Mouse (Mus musculus) forebrain, postnatal 0 days (tissue): Measurements from ENCODE around the gene Apobec1. TPM values are rescaled to one million over a fixed set of nuclear protein-coding genes. Genes with fewer than 3 reads are reported as not detected.
"Not testable (repeated sequence)": the region's sequence is repeated elsewhere in the genome, so short reads cannot be mapped to it uniquely, and the experiment has no call there.

Source experiments
- ATAC-seq: fragments of 200-750 bp; cut with Nextera tagmentation; 2 replicates; pipeline ENCODE4 v1.8.0; 2017; ENCODE audit warnings: mild to moderate bottlenecking, moderate library complexity
- DNase-seq: peaks from one replicate; pipeline ENCODE4 v3.0.0-alpha.2; 2015
- H3K27ac ChIP-seq: fragments of 300-500 bp; sonication (generic); 2 replicates; pipeline ENCODE4 v1.5.1; 2014; ENCODE audit warnings: low read depth, mild to moderate bottlenecking, antibody characterized with exemption, low read length, moderate library complexity, mixed read lengths
- H3K27me3 ChIP-seq: fragments of 300-500 bp; sonication (generic); 2 replicates; pipeline ENCODE4 v1.6.1; 2014; ENCODE audit warnings: mild to moderate bottlenecking, low read length, mixed read lengths; ENCODE audit not compliant: insufficient read depth
- H3K36me3 ChIP-seq: fragments of 300-500 bp; sonication (generic); 2 replicates; pipeline ENCODE4 v1.6.1; 2014; ENCODE audit warnings: mild to moderate bottlenecking, moderate library complexity; ENCODE audit not compliant: insufficient read depth
- H3K4me1 ChIP-seq: fragments of 300-500 bp; sonication (generic); 2 replicates; pipeline ENCODE4 v1.6.1; 2014; ENCODE audit warnings: antibody characterized with exemption; ENCODE audit not compliant: insufficient read depth
- H3K4me2 ChIP-seq: fragments of 300-500 bp; sonication (generic); 2 replicates; pipeline ENCODE4 v1.6.1; 2014; ENCODE audit warnings: low read depth, mild to moderate bottlenecking, moderate library complexity
- H3K4me3 ChIP-seq: fragments of 300-500 bp; sonication (generic); 2 replicates; pipeline ENCODE4 v1.5.1; 2014; ENCODE audit warnings: low read depth, low read length, mixed read lengths
- H3K9ac ChIP-seq: fragments of 300-500 bp; sonication (generic); 2 replicates; pipeline ENCODE4 v1.6.1; 2014; ENCODE audit warnings: mild to moderate bottlenecking
- H3K9me3 ChIP-seq: fragments of 300-500 bp; sonication (generic); 2 replicates; pipeline ENCODE4 v1.6.1; 2016; ENCODE audit warnings: low read length
- CTCF ChIP-seq: sonication (generic); IDR thresholded peaks from 2 replicates; pipeline ENCODE4 v1.5.1; 2016; ENCODE audit warnings: antibody characterized with exemption, control low read depth, low read depth
- WGBS: fragments of 180-500 bp; shearing (Covaris S2); extraction: QIAGEN DNeasy Blood & Tissue Kit; methylation state at CpG from one replicate; pipeline ENCODE4 v1.1.7; 2014; 5-methylcytosine and 5-hydroxymethylcytosine counted together
- polyA plus RNA-seq: library from polyadenylated mRNA; unstranded; fragments of >200 nt; fragmentation: Nextera tagmentation; extraction: Ambion mirVana; gene quantifications from 2 replicates; pipeline ENCODE4 v1.2.1, GENCODE M21; 2015
- total RNA-seq: library from RNA; depleted of rRNA; stranded (reverse); fragments of >200 nt; gene quantifications from 2 replicates; pipeline ENCODE4 v1.2.3, GENCODE M21; 2014; rRNA removed

The Apobec1 gene
- total RNA-seq (1.2 and 2.0 TPM in 2 replicates), polyA plus RNA-seq (2.3 and 2.4 TPM in 2 replicates)

DNA sequence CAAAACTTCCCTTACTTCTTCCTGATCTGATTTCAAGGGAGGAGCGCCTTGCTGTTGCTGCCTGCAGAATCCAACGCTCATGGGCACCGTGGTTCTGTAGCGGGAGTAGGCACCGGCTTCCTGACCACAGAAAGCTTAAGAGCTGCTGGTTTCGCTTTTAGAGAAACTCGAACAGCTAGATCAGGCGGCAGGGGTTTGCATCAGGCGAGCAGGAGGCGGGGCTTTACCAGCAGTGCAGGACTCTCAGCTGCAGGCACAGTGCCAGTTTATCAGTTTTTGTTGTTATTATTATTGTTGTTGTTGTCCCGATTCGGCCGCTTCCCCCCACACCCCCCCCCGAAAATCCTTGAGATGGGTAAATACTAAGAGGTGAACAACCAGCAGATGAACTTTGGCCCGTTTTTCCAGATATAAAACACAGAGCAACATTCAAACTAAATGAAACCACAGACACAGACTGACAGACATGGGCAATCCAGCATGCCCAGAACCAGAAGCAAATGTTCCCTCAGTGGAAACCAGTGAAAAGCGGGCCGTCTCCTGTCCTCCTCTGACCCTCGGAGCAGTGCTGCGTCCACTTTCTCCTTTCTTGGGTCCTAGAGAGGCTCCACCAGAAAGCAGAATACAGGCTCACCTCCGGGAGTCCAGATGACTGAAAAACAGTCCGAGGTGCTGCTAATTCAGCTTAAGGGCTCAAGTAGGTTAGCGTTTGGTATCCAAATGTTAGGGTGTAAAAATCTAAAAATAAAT is at the start of gene Apobec1:
Gene Apobec1, minus strand, starts transcription at position 203 of the 750 bp plus-strand sequence.
- H3K9ac ChIP-seq = peak within 1 kb of the TSS; percentile 43
- 4% methylated on average over 22 of the region's 22 CpGs for WGBS
- no peaks in the 10 kb centered on the region for H3K36me3 ChIP-seq
- DNase-seq = peak; percentile 40
- H3K4me3 ChIP-seq = peak within 1 kb of the TSS; percentile 40
- H3K9me3 ChIP-seq = no peaks in the 10 kb centered on the region
- TF ChIP-seq CTCF = no peak
- H3K27me3 ChIP-seq = no peaks in the 10 kb centered on the region
- peak; percentile 74 for ATAC-seq
- H3K4me1 ChIP-seq = no peaks in the 10 kb centered on the region
- H3K27ac ChIP-seq = peak within 1 kb of the TSS; percentile 55; the same call in 1 of the 2 replicates
- peak within 1 kb of the TSS; percentile 58 for H3K4me2 ChIP-seq

DNA sequence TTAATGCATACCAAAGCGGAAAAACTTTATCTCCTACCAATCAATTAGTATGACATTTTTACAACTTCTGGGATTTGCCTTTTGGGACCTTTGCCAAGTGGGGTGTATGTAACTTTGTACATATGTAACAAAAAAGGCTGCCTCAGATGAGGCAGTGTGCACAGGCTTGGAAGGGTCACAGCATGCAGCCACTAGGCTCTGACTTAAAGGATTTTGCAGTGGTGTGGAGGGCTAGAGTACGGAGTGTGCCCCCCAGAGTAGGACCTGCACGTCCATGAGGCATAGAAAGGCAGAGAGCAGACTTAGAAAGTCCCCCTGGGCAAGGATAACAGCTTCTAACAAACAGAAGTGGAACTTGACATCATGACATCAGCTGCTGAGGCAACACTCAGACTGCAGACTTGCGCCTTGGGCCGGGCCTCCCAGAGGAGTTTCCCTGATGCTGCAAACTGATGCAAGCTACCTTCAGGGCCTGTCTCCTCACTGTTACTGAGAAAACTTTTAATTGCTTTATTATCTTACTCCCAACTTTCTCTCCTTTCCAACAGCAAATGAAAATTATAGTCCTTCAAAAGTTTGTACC is 48.2 kb upstream of the Apobec1 start:
- TF ChIP-seq CTCF = no peak
- ATAC-seq (no peak), DNase-seq (no peak)

DNA sequence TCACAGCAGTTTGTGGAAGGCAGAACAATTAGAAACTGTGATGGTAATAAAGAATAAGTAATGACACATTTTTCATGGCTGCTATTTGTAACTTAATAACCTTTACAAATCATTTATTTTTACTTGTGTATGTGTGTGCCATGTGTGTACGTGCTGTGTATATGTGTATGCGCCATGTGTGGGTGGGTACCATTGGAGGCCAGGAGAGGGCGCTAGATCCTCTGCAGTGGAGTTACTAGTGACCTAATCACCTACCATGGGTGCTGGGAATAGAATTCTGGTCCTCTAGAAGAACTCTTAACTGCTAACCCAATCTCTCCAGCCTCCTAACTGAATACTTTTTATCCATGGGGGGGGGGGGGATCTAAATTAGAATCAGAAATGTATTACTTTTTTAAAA is 47.7 kb upstream of the Apobec1 start:
- ATAC-seq (no peak), DNase-seq (no peak)
- WGBS = 86% methylated on average over 3 of the region's 3 CpGs
- no peaks in the 10 kb centered on the region for H3K36me3 ChIP-seq
- no peaks in the 10 kb centered on the region for H3K9me3 ChIP-seq
- H3K27me3 ChIP-seq = no peaks in the 10 kb centered on the region
- H3K4me2 ChIP-seq = no peak overlapping the region
- H3K9ac ChIP-seq = no peak overlapping the region
- H3K4me3 ChIP-seq = no peak overlapping the region
- no peaks in the 10 kb centered on the region for H3K4me1 ChIP-seq
- H3K27ac ChIP-seq = no peak overlapping the region
- TF ChIP-seq CTCF = no peak

More for the DNA sequence above, 48.2 kb upstream of the Apobec1 start:
- no peak overlapping the region for H3K27ac ChIP-seq
- H3K4me2 ChIP-seq = no peak overlapping the region
- 73% methylated on average over 5 of the region's 5 CpGs for WGBS
- no peaks in the 10 kb centered on the region for H3K36me3 ChIP-seq
- H3K9me3 ChIP-seq = no peaks in the 10 kb centered on the region
- H3K9ac ChIP-seq = no peak overlapping the region
- H3K27me3 ChIP-seq = no peaks in the 10 kb centered on the region
- H3K4me3 ChIP-seq = no peak overlapping the region
- H3K4me1 ChIP-seq = no peaks in the 10 kb centered on the region

DNA sequence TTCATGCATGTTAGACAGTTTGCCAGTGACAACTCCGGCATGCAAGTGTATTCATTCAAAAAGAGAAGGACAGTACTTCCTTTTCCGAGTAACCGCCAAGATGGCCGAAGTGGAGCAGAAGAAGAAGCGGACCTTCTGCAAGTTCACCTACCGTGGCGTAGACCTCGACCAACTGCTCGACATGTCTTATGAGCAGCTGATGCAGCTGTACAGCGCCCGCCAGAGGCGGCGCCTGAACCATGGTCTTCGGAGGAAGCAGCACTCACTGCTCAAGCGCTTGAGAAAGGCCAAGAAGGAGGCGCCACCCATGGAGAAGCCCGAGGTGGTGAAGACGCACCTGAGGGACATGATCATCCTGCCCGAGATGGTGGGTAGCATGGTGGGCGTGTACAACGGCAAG is 42.0 kb upstream of the Apobec1 start:
- ATAC-seq, H3K4me1 ChIP-seq: not testable (repeated sequence)
- WGBS = 95% methylated on average over 20 of the region's 21 CpGs

DNA sequence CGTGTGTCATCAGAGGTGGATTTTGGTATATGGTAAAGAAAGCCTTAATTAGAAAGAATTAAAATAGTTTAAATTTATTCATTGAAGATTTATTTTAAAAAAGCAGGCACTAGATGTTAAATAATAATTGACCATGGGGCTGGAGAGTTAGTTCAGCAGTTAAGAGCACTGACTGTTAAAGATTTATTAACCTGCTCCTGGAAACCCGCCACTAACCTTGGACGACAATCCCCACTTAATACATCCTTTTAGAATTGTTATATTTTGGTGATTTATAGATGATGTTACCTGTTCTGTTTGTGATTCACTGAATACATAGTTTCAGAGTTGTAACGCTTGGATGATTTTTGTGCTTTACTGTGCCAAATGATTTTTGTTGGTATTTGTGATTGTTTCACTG is 35.3 kb upstream of the Apobec1 start:
- ATAC-seq, DNase-seq, H3K36me3 ChIP-seq, H3K9ac ChIP-seq, H3K4me3 ChIP-seq, H3K4me1 ChIP-seq, H3K9me3 ChIP-seq, H3K27ac ChIP-seq, H3K27me3 ChIP-seq, H3K4me2 ChIP-seq: not testable (repeated sequence)
- 86% methylated on average over 4 of the region's 4 CpGs for WGBS

More for the DNA sequence above, 42.0 kb upstream of the Apobec1 start:
- not testable (repeated sequence) for H3K27ac ChIP-seq, H3K4me3 ChIP-seq, H3K36me3 ChIP-seq, H3K27me3 ChIP-seq, H3K9me3 ChIP-seq, H3K9ac ChIP-seq, DNase-seq, H3K4me2 ChIP-seq

DNA sequence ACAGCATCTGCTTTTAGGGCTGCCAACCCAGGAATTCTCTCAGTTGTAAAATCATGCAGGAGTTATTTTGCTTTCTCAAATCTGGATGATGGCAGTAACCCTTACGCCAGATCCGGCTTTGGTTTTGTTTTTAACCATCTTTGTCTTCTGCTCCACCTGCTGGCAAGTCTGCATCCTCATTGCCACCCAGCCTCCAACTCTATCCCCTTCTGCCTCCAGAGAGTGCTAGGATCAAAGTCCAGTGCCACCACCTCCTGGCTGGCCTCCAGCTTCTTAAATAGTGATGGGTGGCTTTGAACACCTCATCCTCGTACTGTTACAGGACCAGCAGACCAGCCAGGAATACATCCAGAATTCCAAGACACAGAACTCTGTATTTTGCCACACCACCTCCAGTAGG is 34.4 kb upstream of the Apobec1 start:
- DNase-seq (no peak), ATAC-seq (no peak)
- H3K36me3 ChIP-seq = no peaks in the 10 kb centered on the region
- 78% methylated on average over 3 of the region's 3 CpGs for WGBS
- H3K27ac ChIP-seq = no peak overlapping the region
- no peak overlapping the region for H3K4me3 ChIP-seq
- no peaks in the 10 kb centered on the region for H3K4me1 ChIP-seq
- no peaks in the 10 kb centered on the region for H3K9me3 ChIP-seq
- H3K4me2 ChIP-seq = no peak overlapping the region
- H3K27me3 ChIP-seq = no peaks in the 10 kb centered on the region
- no peak for TF ChIP-seq CTCF
- H3K9ac ChIP-seq = no peak overlapping the region

DNA sequence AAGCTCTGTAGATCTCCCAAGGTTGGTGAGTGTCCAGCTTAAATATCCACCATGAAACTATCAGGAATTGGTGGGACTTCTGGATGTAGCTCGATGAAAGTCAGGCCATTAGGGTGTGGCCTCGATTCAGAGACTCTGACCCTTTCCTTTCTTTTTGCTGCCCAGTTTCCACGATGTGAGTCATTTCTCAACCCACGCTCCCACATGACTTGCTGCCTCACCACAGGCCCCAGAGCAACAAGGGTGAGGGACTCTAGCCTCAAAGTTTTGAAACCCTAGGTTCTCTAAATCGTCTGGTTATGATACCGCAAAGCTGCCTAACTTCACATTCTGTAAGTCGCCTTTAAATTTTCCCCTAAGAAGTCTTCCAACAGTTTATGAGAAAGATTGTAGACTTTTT is 33.1 kb upstream of the Apobec1 start:
- no peak for DNase-seq

More for the DNA sequence above, 33.1 kb upstream of the Apobec1 start:
- WGBS = 93% methylated on average over 7 of the region's 7 CpGs
- Histone ChIP-seq H3K27me3 (no peaks in the 10 kb centered on the region), H3K4me3 (no peak overlapping the region), H3K4me2 (no peak overlapping the region), H3K36me3 (no peaks in the 10 kb centered on the region), H3K9me3 (no peaks in the 10 kb centered on the region), H3K27ac (no peak overlapping the region), H3K4me1 (no peaks in the 10 kb centered on the region), H3K9ac (no peak overlapping the region)
- no peak for ATAC-seq
- TF ChIP-seq CTCF = no peak
